Mouse (Mus musculus): ENCODE results near the gene Pstpip1. TPM values are rescaled to one million over a fixed set of nuclear protein-coding genes. Genes with fewer than 3 reads are reported as not detected.
A peak's percentile ranks its signal among the peaks of the same experiment; 100 is the strongest.

Pstpip1 gene
- polyA plus RNA-seq, 1 experiment from 2014 or later: 2.6 TPM

DNA sequence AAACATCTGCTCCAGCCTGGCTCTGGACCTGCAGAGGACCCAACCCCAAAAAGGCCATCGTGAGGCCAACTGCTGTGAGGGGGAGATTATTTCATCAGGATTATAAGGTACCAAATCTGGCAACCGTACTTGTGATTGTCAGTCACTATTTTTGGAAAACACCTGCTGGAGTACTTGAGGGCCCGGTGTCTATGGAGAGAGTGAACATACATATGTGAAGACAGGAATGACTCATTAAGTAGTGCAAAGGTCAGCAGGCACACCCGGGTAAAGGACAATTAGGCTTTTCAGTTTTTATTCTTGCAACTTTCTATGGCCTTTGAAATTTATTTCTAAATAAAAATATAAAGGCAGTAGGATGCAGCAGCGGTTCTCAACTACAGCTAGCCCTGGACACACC, 44.2 kb downstream of the Pstpip1 start:
- Histone ChIP-seq H3K4me3 (ENCODE audit: low read length) (no peak overlapping the region), H3K36me3 (ENCODE audit: control insufficient read depth, insufficient read depth, low read length) (peaks cover 24% of the 10 kb centered on the region), H3K4me1 (replicated peaks; ENCODE audit: control insufficient read depth, insufficient read depth, low read length) (no peaks in the 10 kb centered on the region), H3K9ac (ENCODE audit: low read length) (no peak overlapping the region), H3K27me3 (ENCODE audit: control insufficient read depth, insufficient read depth, low read depth, low read length) (no peaks in the 10 kb centered on the region), H3K4me2 (ENCODE audit: low read depth, low read length) (no peak overlapping the region), H3K9me3 (ENCODE audit: control insufficient read depth, low read length) (no peaks in the 10 kb centered on the region), H3K27ac (ENCODE audit: low read length) (no peak overlapping the region)
- 82% methylated on average over 5 of the region's 5 CpGs for WGBS
- no peak for ATAC-seq (ENCODE audit: low read depth)

DNA sequence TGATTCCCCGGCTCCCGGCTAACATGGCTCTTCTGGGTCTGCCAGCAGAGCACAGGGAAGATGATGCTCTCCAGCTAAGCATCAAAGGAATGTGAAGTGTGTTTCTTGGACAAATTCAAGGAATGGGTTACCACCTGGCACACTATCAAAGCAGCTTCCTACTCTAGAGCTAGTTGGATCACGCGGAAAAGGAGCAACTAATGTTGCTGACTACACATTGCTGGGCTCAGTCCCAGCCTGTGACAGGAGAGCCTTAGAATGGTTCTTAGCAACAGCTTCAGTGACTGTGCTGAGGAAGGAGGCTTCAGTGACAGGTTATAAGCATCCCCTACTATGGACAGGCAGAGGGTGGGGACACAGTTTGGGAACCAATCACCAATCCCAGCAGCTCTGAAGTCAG, 44.9 kb downstream of the Pstpip1 start:
- H3K4me2 ChIP-seq (ENCODE audit: low read depth, low read length): no peak overlapping the region
- no peaks in the 10 kb centered on the region for H3K4me1 ChIP-seq (replicated peaks; ENCODE audit: control insufficient read depth, insufficient read depth, low read length)
- no peak overlapping the region for H3K9ac ChIP-seq (ENCODE audit: low read length)
- H3K9me3 ChIP-seq (ENCODE audit: control insufficient read depth, low read length): no peaks in the 10 kb centered on the region
- H3K4me3 ChIP-seq (ENCODE audit: low read length): no peak overlapping the region
- peaks cover 22% of the 10 kb centered on the region for H3K36me3 ChIP-seq (ENCODE audit: control insufficient read depth, insufficient read depth, low read length)
- no peak overlapping the region for H3K27ac ChIP-seq (ENCODE audit: low read length)
- no peak for ATAC-seq (ENCODE audit: low read depth)
- no peaks in the 10 kb centered on the region for H3K27me3 ChIP-seq (ENCODE audit: control insufficient read depth, insufficient read depth, low read depth, low read length)
- 56% methylated on average over 4 of the region's 4 CpGs for WGBS

DNA sequence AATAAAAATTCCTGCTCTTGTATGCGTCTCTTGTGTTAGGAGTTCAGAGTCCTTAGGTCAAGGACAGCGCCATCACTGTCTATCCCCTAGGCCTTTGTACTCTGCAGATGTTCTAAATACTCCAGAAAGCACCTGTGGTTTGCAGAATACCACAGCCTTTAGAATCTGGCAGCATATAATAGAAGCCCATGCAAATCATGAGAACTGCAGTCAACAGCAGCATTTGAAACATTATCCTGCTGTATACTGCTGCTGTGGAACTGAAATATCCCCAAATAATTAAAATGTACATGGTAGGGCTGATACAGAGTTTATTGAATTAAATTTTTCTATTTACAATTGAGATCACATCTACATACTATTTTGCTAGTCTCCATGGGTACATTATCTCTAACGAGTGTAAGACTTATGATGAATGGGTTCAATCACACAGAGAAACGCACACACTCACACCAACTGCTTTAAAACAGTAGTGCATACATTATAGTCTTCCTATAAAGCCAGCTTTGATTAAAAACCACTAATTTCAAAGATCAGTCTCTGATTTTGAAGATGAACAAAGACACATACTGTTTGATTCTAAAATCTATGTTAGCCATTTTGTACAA, 45.9 kb downstream of the Pstpip1 start:
- H3K36me3 ChIP-seq (ENCODE audit: control insufficient read depth, insufficient read depth, low read length): peaks cover 22% of the 10 kb centered on the region
- H3K9me3 ChIP-seq (ENCODE audit: control insufficient read depth, low read length): no peaks in the 10 kb centered on the region
- 84% methylated on average over 4 of the region's 4 CpGs for WGBS
- no peak overlapping the region for H3K9ac ChIP-seq (ENCODE audit: low read length)
- H3K27me3 ChIP-seq (ENCODE audit: control insufficient read depth, insufficient read depth, low read depth, low read length): no peaks in the 10 kb centered on the region
- no peaks in the 10 kb centered on the region for H3K4me1 ChIP-seq (replicated peaks; ENCODE audit: control insufficient read depth, insufficient read depth, low read length)
- no peak for ATAC-seq (ENCODE audit: low read depth)
- H3K27ac ChIP-seq (ENCODE audit: low read length): no peak overlapping the region
- H3K4me3 ChIP-seq (ENCODE audit: low read length): no peak overlapping the region
- H3K4me2 ChIP-seq (ENCODE audit: low read depth, low read length): no peak overlapping the region

DNA sequence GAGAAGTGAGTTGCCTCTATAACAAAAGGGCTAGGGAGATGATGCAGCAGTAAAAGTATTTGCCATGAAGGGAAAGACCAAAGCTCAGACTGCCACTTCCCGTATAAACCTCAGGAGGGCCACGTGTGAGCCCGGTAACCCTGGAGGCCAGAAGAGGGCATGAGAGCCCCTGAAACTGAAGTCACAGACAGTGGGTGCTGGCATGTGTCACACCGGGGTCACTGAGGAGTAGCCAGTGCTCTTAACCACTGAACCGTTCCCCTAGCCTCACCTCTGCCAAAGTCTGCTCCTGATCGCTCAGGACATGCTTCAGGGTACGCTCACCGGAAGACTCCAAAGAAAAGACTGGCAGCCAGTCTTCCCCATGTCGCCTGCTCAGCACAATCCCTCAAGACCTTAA, 52.0 kb downstream of the Pstpip1 start:
- no peak overlapping the region for H3K27ac ChIP-seq (ENCODE audit: low read length)
- H3K36me3 ChIP-seq (ENCODE audit: control insufficient read depth, insufficient read depth, low read length): peaks cover 24% of the 10 kb centered on the region
- no peak overlapping the region for H3K4me2 ChIP-seq (ENCODE audit: low read depth, low read length)
- ATAC-seq (ENCODE audit: low read depth): no peak
- H3K4me1 ChIP-seq (replicated peaks; ENCODE audit: control insufficient read depth, insufficient read depth, low read length): no peaks in the 10 kb centered on the region
- no peak overlapping the region for H3K4me3 ChIP-seq (ENCODE audit: low read length)
- 85% methylated on average over 9 of the region's 9 CpGs for WGBS
- H3K27me3 ChIP-seq (ENCODE audit: control insufficient read depth, insufficient read depth, low read depth, low read length): no peaks in the 10 kb centered on the region
- no peaks in the 10 kb centered on the region for H3K9me3 ChIP-seq (ENCODE audit: control insufficient read depth, low read length)
- no peak overlapping the region for H3K9ac ChIP-seq (ENCODE audit: low read length)

DNA sequence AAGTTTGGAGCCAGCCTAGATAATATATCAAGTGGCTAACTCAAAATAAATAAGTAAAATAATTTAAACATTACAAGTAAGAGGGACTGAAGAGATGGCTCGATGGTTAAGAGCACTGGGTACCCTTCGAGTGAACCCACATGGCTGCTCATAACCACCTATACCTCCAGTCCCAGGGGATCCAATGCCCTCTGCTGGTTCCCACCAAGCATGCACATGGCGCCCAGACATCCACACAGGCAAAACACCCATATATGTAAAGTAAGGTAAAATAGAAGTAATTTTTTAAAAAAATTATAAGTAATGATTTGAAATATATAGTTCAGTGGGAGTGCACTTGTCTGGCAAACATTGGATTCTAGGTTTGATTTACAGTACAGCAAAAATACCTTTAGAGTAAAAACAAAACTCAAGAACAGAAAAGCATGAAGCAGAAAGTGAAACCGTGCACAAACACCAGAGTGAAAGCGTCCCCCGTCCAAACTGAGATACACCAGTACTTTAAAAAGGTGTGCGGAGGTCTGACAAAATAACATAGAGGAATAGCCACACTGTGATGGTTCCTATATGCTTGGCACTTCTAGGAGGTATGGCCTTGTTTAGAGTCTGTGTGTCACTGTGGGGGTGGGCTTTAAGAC, 54.7 kb downstream of the Pstpip1 start:
- H3K27me3 ChIP-seq (ENCODE audit: control insufficient read depth, insufficient read depth, low read depth, low read length): no peaks in the 10 kb centered on the region
- no peaks in the 10 kb centered on the region for H3K4me1 ChIP-seq (replicated peaks; ENCODE audit: control insufficient read depth, insufficient read depth, low read length)
- no peak overlapping the region for H3K9ac ChIP-seq (ENCODE audit: low read length)
- no peaks in the 10 kb centered on the region for H3K9me3 ChIP-seq (ENCODE audit: control insufficient read depth, low read length)
- no peak overlapping the region for H3K4me3 ChIP-seq (ENCODE audit: low read length)
- no peak for ATAC-seq (ENCODE audit: low read depth)
- WGBS: 85% methylated on average over 7 of the region's 7 CpGs
- no peak overlapping the region for H3K27ac ChIP-seq (ENCODE audit: low read length)
- H3K36me3 ChIP-seq (ENCODE audit: control insufficient read depth, insufficient read depth, low read length): peaks cover 25% of the 10 kb centered on the region
- H3K4me2 ChIP-seq (ENCODE audit: low read depth, low read length): no peak overlapping the region

DNA sequence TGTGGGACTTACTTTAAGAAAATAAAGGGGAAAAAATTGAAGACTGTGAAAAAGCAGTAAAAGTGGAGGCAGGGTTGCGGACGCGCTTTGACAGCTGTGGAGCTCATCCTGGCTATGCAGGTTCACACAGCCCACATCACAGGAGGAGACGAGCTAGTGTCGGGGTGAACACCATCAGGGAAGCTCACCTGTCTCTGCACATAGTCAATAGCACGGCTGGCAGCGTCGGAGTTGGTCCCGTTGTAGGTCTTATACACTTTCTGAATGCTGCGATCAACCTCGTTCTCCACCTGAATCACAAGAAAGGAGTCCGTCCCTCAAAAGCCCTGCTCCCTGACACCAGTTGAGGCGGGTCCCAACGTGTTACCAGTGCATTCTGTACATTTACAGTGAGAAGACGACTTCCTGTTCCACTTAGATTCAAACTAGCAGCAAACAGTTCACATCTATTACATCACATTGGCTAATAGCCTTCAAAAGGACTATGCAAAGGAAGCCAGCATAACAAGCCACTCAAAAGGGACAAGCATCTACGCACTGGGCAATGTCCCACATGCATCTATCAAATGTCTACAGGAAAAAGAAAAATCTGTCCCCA, 56.7 kb downstream of the Pstpip1 start:
- Histone ChIP-seq H3K27ac (ENCODE audit: low read length) (no peak overlapping the region), H3K9me3 (ENCODE audit: control insufficient read depth, low read length) (peaks cover 2% of the 10 kb centered on the region; the same call in 1 of the 2 replicates), H3K9ac (ENCODE audit: low read length) (no peak overlapping the region), H3K27me3 (ENCODE audit: control insufficient read depth, insufficient read depth, low read depth, low read length) (no peaks in the 10 kb centered on the region), H3K4me1 (replicated peaks; ENCODE audit: control insufficient read depth, insufficient read depth, low read length) (peaks cover under 1% of the 10 kb centered on the region; the same call in 1 of the 2 replicates), H3K4me3 (ENCODE audit: low read length) (no peak overlapping the region), H3K4me2 (ENCODE audit: low read depth, low read length) (no peak overlapping the region), H3K36me3 (ENCODE audit: control insufficient read depth, insufficient read depth, low read length) (peaks cover 21% of the 10 kb centered on the region)
- ATAC-seq (ENCODE audit: low read depth): no peak
- WGBS: 89% methylated on average over 16 of the region's 16 CpGs

DNA sequence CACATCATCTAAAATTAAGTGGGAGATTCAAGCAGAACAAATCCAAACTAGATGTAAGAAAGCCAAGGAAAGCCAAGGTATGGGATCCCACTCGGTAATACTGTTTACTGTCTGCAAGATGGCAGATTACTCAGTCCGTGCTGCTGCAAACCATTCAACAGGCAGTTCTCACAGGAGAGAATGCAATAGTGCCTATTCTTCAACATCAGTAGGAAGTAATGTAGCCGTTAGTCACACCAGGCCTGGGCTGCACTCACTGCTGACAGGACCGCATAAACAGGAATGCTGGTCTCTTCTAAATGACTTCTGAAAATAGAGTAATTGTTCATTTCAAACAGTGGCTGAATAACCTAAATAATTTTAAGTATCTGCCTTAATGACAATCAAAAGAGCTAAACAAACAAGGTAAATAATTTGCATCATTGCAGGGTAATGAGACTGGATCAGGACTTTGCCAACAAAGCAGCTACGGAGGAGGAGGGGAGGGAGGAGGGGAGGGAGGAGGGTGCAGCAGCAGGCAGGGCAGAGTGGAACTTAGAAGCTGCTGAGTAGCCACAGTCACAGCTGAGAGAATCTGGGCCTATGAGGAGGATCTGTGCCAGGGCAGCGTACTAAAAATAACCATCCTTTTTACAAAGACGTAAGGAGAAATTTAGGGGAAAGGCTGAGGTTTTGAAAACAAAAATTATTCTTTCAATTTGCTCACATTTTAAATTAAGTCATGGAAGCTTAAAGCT, 62.2 kb downstream of the Pstpip1 start:
- Histone ChIP-seq H3K9ac (ENCODE audit: low read length) (no peak overlapping the region), H3K27me3 (ENCODE audit: control insufficient read depth, insufficient read depth, low read depth, low read length) (no peaks in the 10 kb centered on the region), H3K4me1 (replicated peaks; ENCODE audit: control insufficient read depth, insufficient read depth, low read length) (peaks cover 16% of the 10 kb centered on the region), H3K27ac (ENCODE audit: low read length) (peak overlapping the region; percentile 79), H3K9me3 (ENCODE audit: control insufficient read depth, low read length) (peaks cover 2% of the 10 kb centered on the region; the same call in 1 of the 2 replicates), H3K4me3 (ENCODE audit: low read length) (no peak overlapping the region), H3K36me3 (ENCODE audit: control insufficient read depth, insufficient read depth, low read length) (no peaks in the 10 kb centered on the region; the same call in none of the 2 replicates), H3K4me2 (ENCODE audit: low read depth, low read length) (no peak overlapping the region)
- WGBS: 34% methylated on average over 7 of the region's 7 CpGs
- ATAC-seq (ENCODE audit: low read depth): peak; percentile 87

DNA sequence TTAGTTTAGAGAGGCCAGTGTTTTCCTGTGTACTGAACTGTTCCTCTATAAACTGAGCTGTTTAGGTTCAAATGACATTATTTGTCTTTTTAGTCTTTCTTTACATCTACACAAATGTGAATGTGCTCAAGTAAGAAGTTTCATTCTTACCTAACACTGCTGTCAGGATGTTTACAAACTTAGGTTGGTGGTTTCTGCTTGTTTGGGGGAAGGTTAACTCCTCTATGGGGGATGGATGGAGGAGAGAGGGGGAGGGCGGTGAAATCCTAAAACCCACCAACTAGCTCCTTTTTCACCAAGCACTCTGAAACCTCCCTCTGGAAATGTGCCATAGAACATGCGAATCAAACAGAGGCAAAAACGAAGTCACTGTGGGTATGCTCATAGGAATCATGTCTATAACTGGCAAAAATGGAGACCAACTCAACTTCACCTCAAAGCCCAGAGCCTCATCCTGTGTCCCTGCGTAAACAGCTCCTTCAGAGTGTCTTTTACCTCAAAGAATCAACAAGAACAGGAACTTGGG, 62.8 kb downstream of the Pstpip1 start:
- Histone ChIP-seq H3K9ac (ENCODE audit: low read length) (no peak overlapping the region), H3K4me2 (ENCODE audit: low read depth, low read length) (no peak overlapping the region), H3K4me3 (ENCODE audit: low read length) (no peak overlapping the region), H3K9me3 (ENCODE audit: control insufficient read depth, low read length) (peaks cover 2% of the 10 kb centered on the region; the same call in 1 of the 2 replicates), H3K27ac (ENCODE audit: low read length) (peak overlapping the region; percentile 79), H3K36me3 (ENCODE audit: control insufficient read depth, insufficient read depth, low read length) (no peaks in the 10 kb centered on the region; the same call in 1 of the 2 replicates), H3K4me1 (replicated peaks; ENCODE audit: control insufficient read depth, insufficient read depth, low read length) (peaks cover 16% of the 10 kb centered on the region), H3K27me3 (ENCODE audit: control insufficient read depth, insufficient read depth, low read depth, low read length) (no peaks in the 10 kb centered on the region)
- 51% methylated on average over 4 of the region's 4 CpGs for WGBS
- no peak for ATAC-seq (ENCODE audit: low read depth)

DNA sequence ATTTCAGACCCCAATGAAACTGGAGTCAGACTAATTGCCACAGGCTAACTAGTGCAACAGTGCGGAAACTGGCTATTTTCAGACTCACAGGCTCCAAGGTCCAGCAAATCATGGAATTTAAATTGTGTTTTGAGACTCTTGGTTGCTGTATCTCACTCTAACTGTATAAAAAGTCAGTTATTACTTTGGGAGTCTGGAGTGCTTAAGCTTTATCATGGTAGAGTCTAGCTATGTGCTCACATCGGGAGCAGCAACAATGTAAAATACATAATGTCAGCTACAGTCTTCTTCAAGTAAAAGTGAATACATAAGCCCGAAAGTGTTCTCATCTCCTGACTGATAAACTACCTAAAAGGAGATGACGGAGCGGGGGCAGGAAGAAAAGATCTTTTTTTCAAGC, 64.8 kb downstream of the Pstpip1 start:
- H3K4me3 ChIP-seq (ENCODE audit: low read length): no peak overlapping the region
- H3K27me3 ChIP-seq (ENCODE audit: control insufficient read depth, insufficient read depth, low read depth, low read length): no peaks in the 10 kb centered on the region
- no peak overlapping the region for H3K4me2 ChIP-seq (ENCODE audit: low read depth, low read length)
- no peak for ATAC-seq (ENCODE audit: low read depth)
- H3K36me3 ChIP-seq (ENCODE audit: control insufficient read depth, insufficient read depth, low read length): no peaks in the 10 kb centered on the region; the same call in 1 of the 2 replicates
- H3K9me3 ChIP-seq (ENCODE audit: control insufficient read depth, low read length): peaks cover 2% of the 10 kb centered on the region; the same call in 1 of the 2 replicates
- 94% methylated on average over 5 of the region's 5 CpGs for WGBS
- H3K9ac ChIP-seq (ENCODE audit: low read length): no peak overlapping the region
- peaks cover 29% of the 10 kb centered on the region for H3K4me1 ChIP-seq (replicated peaks; ENCODE audit: control insufficient read depth, insufficient read depth, low read length)
- no peak overlapping the region for H3K27ac ChIP-seq (ENCODE audit: low read length)
